Mouse (Mus musculus) ES-Bruce4 (cell line): Measurements from ENCODE around the gene Kbtbd12. TPM values are rescaled to one million over a fixed set of nuclear protein-coding genes. Genes with fewer than 3 reads are reported as not detected.

Source experiments
- H3K27ac ChIP-seq: 2 replicates; pipeline ENCODE4 v1.5.1; 2012; ENCODE audit warnings: low read length, inconsistent platforms; ENCODE audit not compliant: insufficient read depth
- H3K27me3 ChIP-seq: 2 replicates; pipeline ENCODE4 v1.6.1; 2012; ENCODE audit warnings: mild to moderate bottlenecking, low read length, inconsistent platforms; ENCODE audit not compliant: control insufficient read depth, poor library complexity, insufficient read depth, severe bottlenecking
- H3K36me3 ChIP-seq: 2 replicates; pipeline ENCODE4 v1.6.1; 2012; ENCODE audit warnings: inconsistent platforms, mild to moderate bottlenecking, low read length, moderate library complexity; ENCODE audit not compliant: control insufficient read depth, poor library complexity, insufficient read depth, severe bottlenecking
- H3K4me1 ChIP-seq: one replicate; pipeline ENCODE4 v1.8.1; 2011; ENCODE audit warnings: low read length; ENCODE audit not compliant: control insufficient read depth, insufficient read depth
- H3K4me3 ChIP-seq: 2 replicates; pipeline ENCODE4 v1.5.1; 2011; ENCODE audit warnings: low read depth, mild to moderate bottlenecking, low read length
- H3K9ac ChIP-seq: 2 replicates; pipeline ENCODE4 v1.6.1; 2012; ENCODE audit warnings: low read depth, mild to moderate bottlenecking, inconsistent platforms; ENCODE audit not compliant: poor library complexity, severe bottlenecking
- H3K9me3 ChIP-seq: replicated peaks from 2 replicates; pipeline ENCODE4 v1.6.1; 2012; ENCODE audit warnings: mild to moderate bottlenecking, low read length, inconsistent platforms; ENCODE audit not compliant: control insufficient read depth, poor library complexity, insufficient read depth, severe bottlenecking
- CTCF ChIP-seq: IDR thresholded peaks from one replicate; pipeline ENCODE4 v1.8.1; 2011; ENCODE audit warnings: low read depth, low read length
- EP300 ChIP-seq: IDR thresholded peaks from 2 replicates; pipeline ENCODE4 v1.6.1; 2011; ENCODE audit warnings: low read depth, low read length; ENCODE audit not compliant: insufficient read depth
- POLR2A ChIP-seq: IDR thresholded peaks from one replicate; pipeline ENCODE4 v1.8.1; 2011; ENCODE audit warnings: low read length; ENCODE audit not compliant: insufficient read depth
- polyA plus RNA-seq: library from polyadenylated mRNA; stranded (reverse); fragments of >200 nt; gene quantifications from 2 replicates; pipeline ENCODE4 v1.2.4, GENCODE M21; 2011; ENCODE audit warnings: low read depth; ENCODE audit not compliant: missing spikeins, insufficient read depth, insufficient read length

The Kbtbd12 gene
- polyA plus RNA-seq, 1 experiment, result not detected

DNA sequence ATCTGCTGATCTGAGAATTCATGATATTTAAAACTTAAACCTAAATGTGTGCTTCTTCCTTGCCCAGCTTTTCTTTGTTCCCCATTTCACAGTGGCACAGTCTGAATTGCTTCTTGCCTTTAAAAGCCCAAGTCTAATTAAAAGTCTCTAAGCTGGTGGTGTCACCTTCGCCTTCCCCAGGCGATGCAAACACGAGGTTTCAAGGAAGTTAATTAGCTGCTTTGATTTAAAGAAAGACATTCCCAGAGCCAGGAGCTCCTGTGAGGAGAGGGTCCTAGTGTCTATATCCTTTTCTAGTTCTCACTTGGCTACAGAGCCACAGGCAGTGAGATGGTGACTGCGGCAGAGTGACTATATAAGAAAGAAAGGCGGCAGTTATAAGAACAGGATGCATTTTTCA is 18.2 kb downstream of the Kbtbd12 start:
- no peaks in the 10 kb centered on the region for H3K36me3 ChIP-seq
- H3K9me3 ChIP-seq, result no peaks in the 10 kb centered on the region
- H3K27me3 ChIP-seq, result no peaks in the 10 kb centered on the region
- no peak overlapping the region for H3K4me3 ChIP-seq
- no peak overlapping the region for H3K27ac ChIP-seq
- TF ChIP-seq POLR2A (no peak), EP300 (no peak), CTCF (no peak)
- H3K9ac ChIP-seq, result no peak overlapping the region
- no peaks in the 10 kb centered on the region for H3K4me1 ChIP-seq

DNA sequence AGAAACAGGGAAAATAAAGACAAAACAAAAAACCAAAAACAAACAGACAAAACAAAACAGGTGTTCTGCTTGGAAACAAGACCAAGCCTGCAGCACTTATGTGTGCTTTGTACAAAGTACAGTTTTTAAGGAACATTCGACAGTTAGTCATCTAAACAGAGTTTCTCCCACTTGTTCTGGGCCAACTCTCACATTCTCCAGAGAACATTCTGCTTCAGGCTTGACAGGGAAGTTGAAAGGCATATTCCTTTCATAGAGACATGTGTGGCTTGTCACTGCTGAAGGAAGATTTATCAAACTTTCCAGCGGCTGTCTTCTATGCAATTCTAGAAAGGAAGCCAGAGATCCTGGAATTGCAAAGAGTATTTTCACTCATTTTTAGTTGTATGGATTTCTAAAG is 22.4 kb downstream of the Kbtbd12 start:
- H3K27ac ChIP-seq, result no peak overlapping the region

DNA sequence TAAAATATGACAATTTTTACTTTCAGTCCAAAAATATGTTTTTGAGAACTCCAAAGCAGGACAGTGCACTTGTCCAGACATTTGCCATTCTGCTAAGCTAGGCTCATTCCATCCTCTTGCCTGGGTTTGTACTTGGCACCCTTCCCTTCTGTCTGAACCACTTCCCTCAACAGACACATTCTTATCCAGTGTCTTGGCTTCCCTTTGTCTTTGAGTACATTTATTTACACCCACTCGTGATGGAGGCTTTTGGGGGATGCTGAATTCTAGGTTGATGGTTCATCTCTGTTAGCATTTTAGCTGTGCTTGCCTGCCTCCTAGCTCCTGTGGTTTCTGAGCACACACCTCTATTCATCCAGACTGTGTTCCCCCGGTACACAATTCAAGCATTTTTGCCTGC is 31.3 kb downstream of the Kbtbd12 start:
- Histone ChIP-seq H3K4me3 (no peak overlapping the region), H3K4me1 (no peaks in the 10 kb centered on the region)

More for the DNA sequence above, 22.4 kb downstream of the Kbtbd12 start:
- TF ChIP-seq CTCF, result no peak
- TF ChIP-seq EP300, result no peak
- TF ChIP-seq POLR2A, result no peak
- Histone ChIP-seq H3K27me3 (no peaks in the 10 kb centered on the region), H3K4me1 (no peaks in the 10 kb centered on the region), H3K9ac (no peak overlapping the region), H3K4me3 (no peak overlapping the region), H3K9me3 (no peaks in the 10 kb centered on the region), H3K36me3 (no peaks in the 10 kb centered on the region)

DNA sequence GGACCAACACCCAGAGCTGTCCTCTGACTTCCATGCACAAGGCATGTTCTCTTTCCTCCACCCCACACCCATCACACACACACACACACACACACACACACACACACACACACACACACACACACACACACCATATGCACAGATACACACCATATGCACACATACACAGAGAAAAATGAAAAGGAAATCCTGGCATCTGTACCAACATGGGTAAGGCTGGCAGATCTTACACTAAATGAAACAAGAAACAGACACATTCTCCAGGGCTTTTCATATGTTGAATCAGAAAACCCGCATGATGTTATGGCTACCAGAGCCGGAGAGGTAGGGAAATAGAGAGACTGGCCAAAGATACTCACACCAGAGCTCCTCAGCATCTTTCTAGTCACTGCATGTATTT is 32.0 kb downstream of the Kbtbd12 start:
- Histone ChIP-seq H3K4me1 (no peaks in the 10 kb centered on the region), H3K36me3 (no peaks in the 10 kb centered on the region), H3K27me3 (no peaks in the 10 kb centered on the region), H3K9me3 (no peaks in the 10 kb centered on the region), H3K9ac (no peak overlapping the region), H3K4me3 (no peak overlapping the region), H3K27ac (no peak overlapping the region)
- TF ChIP-seq CTCF (no peak), POLR2A (no peak), EP300 (no peak)

More for the DNA sequence above, 31.3 kb downstream of the Kbtbd12 start:
- Histone ChIP-seq H3K36me3 (no peaks in the 10 kb centered on the region), H3K9me3 (no peaks in the 10 kb centered on the region), H3K27me3 (no peaks in the 10 kb centered on the region), H3K9ac (no peak overlapping the region), H3K27ac (no peak overlapping the region)
- TF ChIP-seq CTCF, result no peak
- no peak for TF ChIP-seq POLR2A
- no peak for TF ChIP-seq EP300

DNA sequence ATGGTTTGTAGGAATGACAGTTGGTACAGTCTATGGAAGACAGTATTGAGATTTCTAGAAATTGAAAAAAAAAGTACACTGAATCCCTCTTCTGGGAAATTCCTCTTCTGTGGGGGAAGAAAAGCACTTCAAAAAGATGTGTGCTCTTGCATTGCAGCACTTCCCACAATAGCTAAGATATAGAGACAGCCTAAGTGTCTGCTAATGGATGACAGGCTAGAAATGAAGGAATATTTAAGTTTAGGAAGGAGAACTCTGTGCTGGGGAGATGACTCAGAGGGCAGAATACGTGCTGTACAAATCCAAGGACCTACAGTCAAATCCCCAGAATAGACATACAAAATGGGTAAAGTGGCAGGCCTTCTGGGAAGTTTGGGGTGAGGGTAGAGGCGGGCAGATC is 32.5 kb downstream of the Kbtbd12 start:
- no peak overlapping the region for H3K27ac ChIP-seq
- no peaks in the 10 kb centered on the region for H3K36me3 ChIP-seq
- TF ChIP-seq CTCF (no peak), POLR2A (no peak), EP300 (no peak)
- no peaks in the 10 kb centered on the region for H3K4me1 ChIP-seq
- no peaks in the 10 kb centered on the region for H3K9me3 ChIP-seq
- H3K27me3 ChIP-seq, result no peaks in the 10 kb centered on the region
- no peak overlapping the region for H3K4me3 ChIP-seq
- H3K9ac ChIP-seq, result no peak overlapping the region

DNA sequence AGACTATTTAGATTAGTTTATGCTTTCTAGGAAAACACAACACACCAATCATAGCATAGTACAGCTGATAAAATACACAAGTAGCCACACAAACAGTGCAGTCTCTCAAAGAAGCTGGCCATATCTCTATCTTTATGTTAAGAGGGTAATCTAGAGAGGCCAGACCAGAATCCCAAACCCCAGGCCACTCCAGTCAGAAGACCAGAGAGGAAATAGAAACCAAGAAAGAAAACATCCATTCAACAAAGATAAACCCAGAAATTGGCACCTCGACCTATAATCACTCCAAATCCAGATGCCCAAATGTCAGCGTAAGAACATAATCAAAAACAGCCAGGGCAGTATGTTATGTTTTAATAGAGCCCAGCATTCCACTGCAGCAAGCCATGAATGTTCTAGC is 41.6 kb downstream of the Kbtbd12 start:
- no peaks in the 10 kb centered on the region for H3K4me1 ChIP-seq
- TF ChIP-seq CTCF (no peak), POLR2A (no peak), EP300 (no peak)
- H3K27me3 ChIP-seq, result no peaks in the 10 kb centered on the region

More for the DNA sequence above, 41.6 kb downstream of the Kbtbd12 start:
- Histone ChIP-seq H3K4me3 (no peak overlapping the region), H3K36me3 (no peaks in the 10 kb centered on the region), H3K9ac (no peak overlapping the region), H3K9me3 (no peaks in the 10 kb centered on the region), H3K27ac (no peak overlapping the region)
